ENCODE assay signal across 7 mouse cellular contexts in genomic region chr10:80339941-80340750, GRCm38 (mm10). TPM values are rescaled to one million over a fixed set of nuclear protein-coding genes. Genes with fewer than 3 reads are reported as not detected.
DNase-seq lines count a peak whose midpoint lies in the region; ATAC-seq lines count a peak whose summit lies in the region.

No protein-coding gene starts in this region.

- intact Hi-C loops in gastrocnemius, postnatal 14 days (cut with DNase I; ENCODE audit: low total_unique reads), result no loop called here

- H3K9me3 ChIP-seq in intestine, embryonic 16.5 days (ENCODE audit: control insufficient read depth, low read length), result no peaks in the 10 kb centered on the region
- H3K9me3 ChIP-seq in limb, embryonic 11.5 days (ENCODE audit: control insufficient read depth, low read length), result no peaks in the 10 kb centered on the region
- H3K9me3 ChIP-seq in midbrain, embryonic 14.5 days (ENCODE audit: control insufficient read depth, low read length), result no peaks in the 10 kb centered on the region

- no peak overlapping the region for H3K4me3 ChIP-seq in intestine, embryonic 16.5 days (ENCODE audit: low read length)
- H3K4me3 ChIP-seq in limb, embryonic 11.5 days (ENCODE audit: low read depth, low read length), result no peak overlapping the region
- no peak overlapping the region for H3K4me3 ChIP-seq in midbrain, embryonic 14.5 days (replicated peaks; ENCODE audit: low read depth, low read length)

- peaks cover 38% of the 10 kb centered on the region for H3K4me1 ChIP-seq in intestine, embryonic 16.5 days (ENCODE audit: control insufficient read depth, insufficient read depth, low read length)
- H3K4me1 ChIP-seq in limb, embryonic 11.5 days (ENCODE audit: control insufficient read depth, insufficient read depth, low read length), result peaks cover 7% of the 10 kb centered on the region
- peaks cover 8% of the 10 kb centered on the region; the same call in 1 of the 2 replicates for H3K4me1 ChIP-seq in midbrain, embryonic 14.5 days (ENCODE audit: control insufficient read depth, insufficient read depth, low read length)

- H3K27me3 ChIP-seq in intestine, embryonic 16.5 days (replicated peaks; ENCODE audit: control insufficient read depth, insufficient read depth, low read length), result peaks cover 25% of the 10 kb centered on the region
- peaks cover 51% of the 10 kb centered on the region for H3K27me3 ChIP-seq in limb, embryonic 11.5 days (ENCODE audit: control insufficient read depth, insufficient read depth, low read length)
- peaks cover 53% of the 10 kb centered on the region for H3K27me3 ChIP-seq in midbrain, embryonic 14.5 days (ENCODE audit: control insufficient read depth, insufficient read depth, low read length)

- H3K4me2 ChIP-seq in intestine, embryonic 16.5 days (ENCODE audit: low read depth, low read length), result no peak overlapping the region
- H3K4me2 ChIP-seq in limb, embryonic 11.5 days (ENCODE audit: low read depth, severe bottlenecking), result no peak overlapping the region
- H3K4me2 ChIP-seq in midbrain, embryonic 14.5 days (ENCODE audit: low read length), result 0 out of 2 replicates have a peak overlapping the region, but pooled peaks have one; percentile 15

- peak; percentile 74 to 94 for DNase-seq in adrenal gland, adult (ENCODE audit: inconsistent age in 2 of 2, low spot score in 1 of 2)
- DNase-seq in gastrocnemius, postnatal 14 days, result peak; percentile 85
- peak; percentile 92 for DNase-seq in limb, embryonic 11.5 days (ENCODE audit: low spot score)
- DNase-seq in midbrain, embryonic 14.5 days, result peak; percentile 91
- peak; percentile 92 to 93 for DNase-seq in spleen, postnatal 10 days (ENCODE audit: low spot score in 2 of 2)

- ATAC-seq in common myeloid progenitor, adult 5-6 weeks (replicated peaks; ENCODE audit: low read depth, poor library complexity, severe bottlenecking), result peak; percentile 22
- no peak for ATAC-seq in intestine, embryonic 16.5 days
- ATAC-seq in limb, embryonic 11.5 days (ENCODE audit: insufficient number of reproducible peaks, low FRiP score, low TSS enrichment, low read depth), result no peak
- ATAC-seq in midbrain, embryonic 14.5 days (ENCODE audit: low FRiP score, low TSS enrichment), result no peak

- WGBS in intestine, embryonic 16.5 days, result 19% methylated on average over 19 of the region's 19 CpGs
- WGBS in limb, embryonic 11.5 days, result 23% methylated on average over 19 of the region's 19 CpGs
- WGBS in midbrain, embryonic 14.5 days, result 21% methylated on average over 19 of the region's 19 CpGs

- H3K36me3 ChIP-seq in intestine, embryonic 16.5 days (ENCODE audit: control insufficient read depth, insufficient read depth, low read length), result no peaks in the 10 kb centered on the region
- H3K36me3 ChIP-seq in limb, embryonic 11.5 days (ENCODE audit: control insufficient read depth, insufficient read depth, low read length), result no peaks in the 10 kb centered on the region
- no peaks in the 10 kb centered on the region for H3K36me3 ChIP-seq in midbrain, embryonic 14.5 days (ENCODE audit: control insufficient read depth, insufficient read depth, low read length)

- H3K27ac ChIP-seq in intestine, embryonic 16.5 days (ENCODE audit: low read length), result no peak overlapping the region
- no peak overlapping the region for H3K27ac ChIP-seq in limb, embryonic 11.5 days (replicated peaks; ENCODE audit: low read depth, low read length)
- H3K27ac ChIP-seq in midbrain, embryonic 14.5 days (replicated peaks; ENCODE audit: low read depth, low read length), result no peak overlapping the region

- H3K9ac ChIP-seq in intestine, embryonic 16.5 days (ENCODE audit: low read depth, low read length), result peak overlapping the region; percentile 34; the same call in 1 of the 2 replicates
- no peak overlapping the region for H3K9ac ChIP-seq in limb, embryonic 11.5 days (ENCODE audit: low read length)
- no peak overlapping the region for H3K9ac ChIP-seq in midbrain, embryonic 14.5 days (replicated peaks; ENCODE audit: low read length)

RNA-seq across cellular contexts. Expression of gene Adamtsl5, which starts 8.1 kb away (rescaled TPM):
- total RNA-seq in common myeloid progenitor, adult 5-6 weeks (2017), result 0.10 and 0.64 TPM in 2 replicates
- 10 to 100 TPM; 24.2 to 26.1 TPM for total RNA-seq in gastrocnemius, postnatal 14 days (2021)
- polyA plus RNA-seq in intestine, embryonic 16.5 days (2015; fragmentation: Nextera tagmentation; extraction: Ambion mirVana), result 28.2 and 37.2 TPM in 2 replicates
- 0.28 and 0.41 TPM in 2 replicates for polyA plus RNA-seq in limb, embryonic 11.5 days (2014; fragmentation: Nextera tagmentation; extraction: Ambion mirVana)
- polyA plus RNA-seq in midbrain, embryonic 14.5 days (2014; fragmentation: Nextera tagmentation; extraction: Ambion mirVana), result 0.26 TPM in 1 of 2 replicates, not detected in the other

RNA-seq across cellular contexts. Expression of gene Reep6, which starts 10.4 kb away (rescaled TPM):
- total RNA-seq in common myeloid progenitor, adult 5-6 weeks (2017), result 2.9 and 3.6 TPM in 2 replicates
- total RNA-seq in gastrocnemius, postnatal 14 days (2021), result 1 to 10 TPM; 1.9 to 2.5 TPM
- 255 and 314 TPM in 2 replicates for polyA plus RNA-seq in intestine, embryonic 16.5 days (2015; fragmentation: Nextera tagmentation; extraction: Ambion mirVana)
- 5.2 and 7.2 TPM in 2 replicates for polyA plus RNA-seq in limb, embryonic 11.5 days (2014; fragmentation: Nextera tagmentation; extraction: Ambion mirVana)
- 5.3 and 7.3 TPM in 2 replicates for polyA plus RNA-seq in midbrain, embryonic 14.5 days (2014; fragmentation: Nextera tagmentation; extraction: Ambion mirVana)

RNA-seq across cellular contexts. Expression of gene Pcsk4, which starts 10.8 kb away (rescaled TPM):
- total RNA-seq in common myeloid progenitor, adult 5-6 weeks (2017), result 2.7 and 5.9 TPM in 2 replicates
- 1 to 10 TPM in 1 of 2 experiments, under 1 TPM in 1; 0.53 to 1.2 TPM for total RNA-seq in gastrocnemius, postnatal 14 days (2021)
- 10.8 and 12.9 TPM in 2 replicates for polyA plus RNA-seq in intestine, embryonic 16.5 days (2015; fragmentation: Nextera tagmentation; extraction: Ambion mirVana)
- 4.4 and 5.3 TPM in 2 replicates for polyA plus RNA-seq in limb, embryonic 11.5 days (2014; fragmentation: Nextera tagmentation; extraction: Ambion mirVana)
- polyA plus RNA-seq in midbrain, embryonic 14.5 days (2014; fragmentation: Nextera tagmentation; extraction: Ambion mirVana), result 2.5 and 3.5 TPM in 2 replicates

RNA-seq across cellular contexts. Expression of gene Plk5, which starts 16.1 kb away (rescaled TPM):
- total RNA-seq in common myeloid progenitor, adult 5-6 weeks (2017), result 0.55 TPM in 1 of 2 replicates, not detected in the other
- under 1 TPM; 0.12 to 0.13 TPM for total RNA-seq in gastrocnemius, postnatal 14 days (2021)
- polyA plus RNA-seq in intestine, embryonic 16.5 days (2015; fragmentation: Nextera tagmentation; extraction: Ambion mirVana), result 0.39 and 0.64 TPM in 2 replicates
- 0.49 and 0.61 TPM in 2 replicates for polyA plus RNA-seq in limb, embryonic 11.5 days (2014; fragmentation: Nextera tagmentation; extraction: Ambion mirVana)
- 2.9 and 3.2 TPM in 2 replicates for polyA plus RNA-seq in midbrain, embryonic 14.5 days (2014; fragmentation: Nextera tagmentation; extraction: Ambion mirVana)

RNA-seq across cellular contexts. Expression of gene 2310011J03Rik, which starts 19.8 kb away (rescaled TPM):
- total RNA-seq in common myeloid progenitor, adult 5-6 weeks (2017), result 15.8 and 19.8 TPM in 2 replicates
- 1 to 10 TPM; 7.6 to 8.3 TPM for total RNA-seq in gastrocnemius, postnatal 14 days (2021)
- 60.4 and 64.3 TPM in 2 replicates for polyA plus RNA-seq in intestine, embryonic 16.5 days (2015; fragmentation: Nextera tagmentation; extraction: Ambion mirVana)
- 38.1 and 45.0 TPM in 2 replicates for polyA plus RNA-seq in limb, embryonic 11.5 days (2014; fragmentation: Nextera tagmentation; extraction: Ambion mirVana)
- polyA plus RNA-seq in midbrain, embryonic 14.5 days (2014; fragmentation: Nextera tagmentation; extraction: Ambion mirVana), result 20.4 and 21.6 TPM in 2 replicates

Comparison
In these comparisons a context has a peak if more than half of its experiments do, and no peak if none do; other contexts are left out.
1. RNA of gene Adamtsl5, which starts 8.1 kb away (polyA plus RNA-seq): 28.2 to 37.2 TPM in intestine, embryonic 16.5 days; 0.28 to 0.41 TPM in limb, embryonic 11.5 days and 0.26 TPM in midbrain, embryonic 14.5 days; every median in the first group is over 10 times any median in the second.
2. RNA of gene Reep6, which starts 10.4 kb away (polyA plus RNA-seq): 255 to 314 TPM in intestine, embryonic 16.5 days; 5.3 to 7.3 TPM in midbrain, embryonic 14.5 days and 5.2 to 7.2 TPM in limb, embryonic 11.5 days; every median in the first group is over 10 times any median in the second.
3. Peak in every context shown above with its lines, with median percentiles within 50 percentile points of each other: DNase-seq.